Mouse (Mus musculus) natural killer cell, adult 2 months (primary cell): ENCODE data around the gene Elk1.

Source experiments
- DNase-seq, 2 experiments: peaks; one replicate each; pipeline ENCODE4 v3.0.0; 2022; ENCODE audit warnings: low spot score in 2 of 2

The Elk1 gene

DNA sequence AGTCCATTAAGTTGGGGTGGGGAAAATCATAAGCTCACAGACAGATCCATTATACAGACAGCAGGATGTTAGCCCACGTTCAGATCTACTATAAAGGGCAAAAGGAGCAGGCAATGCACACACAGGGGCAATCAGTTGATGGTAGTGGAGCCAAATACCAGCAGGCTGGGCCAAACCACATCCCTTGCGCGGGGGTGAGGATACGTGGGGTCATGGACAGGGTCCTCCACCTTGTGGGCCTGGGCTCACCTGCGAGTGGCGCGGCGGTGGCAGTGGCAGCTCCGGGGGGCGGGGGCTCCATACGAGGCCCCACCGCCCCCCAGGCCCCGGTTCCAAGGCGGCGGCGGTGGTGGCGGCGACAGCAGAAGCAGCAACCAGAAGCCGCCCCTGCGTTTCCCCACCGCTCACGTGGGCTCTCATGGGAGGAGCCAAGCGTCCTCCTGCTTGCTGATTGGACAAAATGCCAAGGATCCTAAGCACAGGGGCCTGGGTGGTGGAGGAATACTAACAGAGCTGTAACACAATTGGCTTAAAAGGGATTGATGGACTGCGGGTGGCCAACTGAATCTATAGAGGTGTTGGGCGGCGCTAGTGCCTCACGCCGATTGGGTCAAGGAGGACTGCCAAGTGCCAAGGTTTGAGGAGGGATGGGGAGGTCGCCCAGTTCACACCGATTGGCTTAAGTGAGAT lies at the start of gene Elk1:
Gene Elk1 (minus strand): TSS at position 418 of the 690 bp plus-strand sequence.
- peak; percentile 79 to 86 for DNase-seq

DNA sequence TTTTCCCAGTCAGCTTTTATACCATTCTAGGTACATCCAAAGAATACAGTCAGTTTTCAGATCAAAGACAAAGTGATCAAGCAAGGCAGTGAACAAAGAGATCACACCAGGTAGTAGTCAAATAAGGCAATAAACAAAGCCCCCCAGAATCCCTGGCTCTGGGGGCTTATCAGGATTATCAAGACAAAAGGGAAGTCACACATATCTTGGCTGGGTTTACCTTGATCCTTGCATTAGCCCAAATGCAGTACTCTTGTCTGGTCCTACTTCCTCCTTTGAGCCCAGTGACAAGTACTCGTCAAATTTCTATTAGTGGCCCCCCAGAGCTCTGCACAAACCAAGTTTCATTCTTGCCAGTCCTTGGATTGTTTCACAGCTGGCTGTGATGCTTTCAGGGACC lies 30.5 kb upstream of the Elk1 start:
- no peak for DNase-seq

DNA sequence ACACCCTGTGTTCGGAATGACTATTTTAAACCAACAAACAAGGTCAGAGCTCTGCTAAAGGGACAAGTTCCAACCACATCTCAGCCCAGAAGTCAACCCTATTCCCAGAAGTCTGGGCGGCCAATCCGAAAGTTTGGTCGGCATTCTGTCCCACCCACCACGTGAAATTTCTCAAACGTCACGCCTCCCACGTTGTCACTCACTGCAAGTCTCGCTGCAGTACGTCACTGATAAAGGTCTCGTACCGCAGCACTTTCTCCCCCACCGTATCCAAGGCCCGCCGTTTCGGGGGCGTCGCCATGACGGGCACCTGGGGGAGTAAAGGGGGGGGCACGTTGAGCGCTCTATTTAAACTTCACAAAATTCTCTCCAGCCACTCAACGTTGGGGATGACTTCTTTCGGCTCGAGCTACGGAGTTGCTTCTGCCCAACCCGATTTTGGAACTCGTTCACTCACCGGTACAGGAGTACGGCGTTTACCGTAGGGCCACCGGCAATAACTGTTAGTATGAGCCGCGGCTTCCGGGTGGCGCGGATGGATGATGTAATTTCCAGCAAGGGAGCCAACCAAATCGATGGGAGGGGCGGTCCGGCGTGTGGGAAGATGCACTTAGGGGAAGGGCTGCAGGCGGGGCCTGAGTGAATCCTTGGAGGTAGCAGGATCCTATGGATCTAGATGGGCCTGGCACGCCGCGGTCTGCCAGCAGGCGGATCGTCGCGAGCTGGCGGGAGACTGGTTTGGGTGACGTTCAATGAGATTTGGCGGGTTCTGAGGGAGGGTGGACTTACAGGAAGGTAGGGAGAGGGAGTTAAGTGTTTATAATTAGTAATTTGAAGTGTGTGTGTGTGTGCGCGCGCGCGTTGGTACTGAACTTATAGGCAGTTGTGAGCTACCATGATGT lies 11.3 kb upstream of the Elk1 start, which contains the start of gene Uxt:
Gene Uxt (minus strand): TSS at position 541 of the 902 bp plus-strand sequence.
- peak; percentile 80 to 85 for DNase-seq

DNA sequence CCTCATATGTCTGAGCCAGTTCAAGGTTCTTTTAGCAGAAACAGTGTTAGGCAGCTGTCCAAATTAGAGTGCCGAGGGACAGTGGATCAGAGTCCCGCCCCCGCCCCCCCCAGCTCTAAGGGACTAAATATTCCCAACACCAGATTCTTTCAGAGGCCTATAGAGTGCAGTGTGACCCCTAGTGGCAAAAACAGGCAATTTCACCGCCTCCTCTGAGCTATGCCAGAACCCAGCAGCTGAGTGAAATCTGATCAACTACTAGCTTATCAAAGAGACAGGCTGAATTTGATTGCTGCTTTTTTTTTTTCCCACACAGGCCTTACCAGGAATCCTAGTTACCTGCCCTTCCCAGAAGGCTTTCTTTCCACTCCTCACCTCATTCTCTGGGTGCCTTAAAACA lies 4.4 kb downstream of the Elk1 start:
- peak in 1 of 2 experiments; percentile 28 for DNase-seq

DNA sequence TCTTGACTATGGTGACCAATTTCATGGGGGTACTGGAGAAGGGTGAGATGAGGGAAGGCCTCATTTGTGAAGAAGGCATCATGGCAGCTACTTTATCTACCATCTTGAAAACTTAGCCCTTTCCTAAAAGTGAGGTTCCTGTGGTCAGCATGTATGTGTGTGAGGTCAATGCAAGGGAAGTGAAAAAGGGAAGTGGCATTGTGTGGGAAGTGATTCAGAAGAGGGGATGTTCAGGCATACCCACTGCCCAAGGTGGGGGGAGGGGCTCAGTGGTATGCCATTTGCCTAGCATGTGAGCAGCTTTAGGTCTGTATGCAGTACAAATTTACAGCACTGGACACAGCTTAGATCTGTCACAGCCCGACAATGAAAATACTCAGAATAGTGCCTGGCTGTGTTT lies 18.4 kb downstream of the Elk1 start:
- DNase-seq: peak; percentile 6 to 41

DNA sequence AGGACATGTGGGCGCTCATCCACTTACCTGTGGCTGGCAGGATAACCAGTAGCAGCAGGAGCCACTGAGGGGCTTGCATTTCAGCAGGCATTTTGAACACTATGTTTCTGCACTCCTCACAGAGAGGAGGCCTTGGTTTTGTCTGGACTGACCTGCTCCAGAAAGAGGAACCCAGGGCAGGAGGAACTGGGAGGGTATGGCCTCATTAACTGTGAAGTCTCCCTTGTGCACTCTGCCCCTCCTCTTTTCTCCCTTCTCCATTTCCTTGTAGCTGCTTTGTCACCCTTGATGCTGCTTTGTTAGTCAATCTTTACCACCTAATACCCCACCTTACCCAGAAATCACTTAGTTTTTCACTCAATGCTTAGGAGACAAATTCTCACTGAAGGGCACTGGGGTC lies 19.0 kb downstream of the Elk1 start, which contains the start of gene Cfp:
Gene Cfp (minus strand): TSS at position 192 of the 400 bp plus-strand sequence.
- no peak for DNase-seq

DNA sequence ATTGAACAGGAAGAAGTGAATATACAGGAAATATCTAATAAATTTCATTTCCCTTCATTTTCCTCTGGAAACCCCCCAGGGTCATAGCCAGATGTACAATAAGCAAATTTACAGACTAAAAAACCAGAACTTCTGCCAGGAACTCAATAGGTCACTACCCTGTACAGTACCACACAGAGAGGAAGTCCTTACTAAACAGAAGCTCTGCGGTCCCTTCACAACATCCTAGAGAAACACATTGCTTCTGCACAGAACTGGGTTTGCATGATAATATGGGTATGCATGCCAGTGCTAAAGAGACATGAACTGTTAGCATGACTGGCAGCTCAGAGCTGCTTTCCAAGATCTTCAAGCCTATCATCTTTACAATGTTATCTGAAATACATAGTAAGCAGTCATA lies 20.5 kb downstream of the Elk1 start:
- DNase-seq: no peak

DNA sequence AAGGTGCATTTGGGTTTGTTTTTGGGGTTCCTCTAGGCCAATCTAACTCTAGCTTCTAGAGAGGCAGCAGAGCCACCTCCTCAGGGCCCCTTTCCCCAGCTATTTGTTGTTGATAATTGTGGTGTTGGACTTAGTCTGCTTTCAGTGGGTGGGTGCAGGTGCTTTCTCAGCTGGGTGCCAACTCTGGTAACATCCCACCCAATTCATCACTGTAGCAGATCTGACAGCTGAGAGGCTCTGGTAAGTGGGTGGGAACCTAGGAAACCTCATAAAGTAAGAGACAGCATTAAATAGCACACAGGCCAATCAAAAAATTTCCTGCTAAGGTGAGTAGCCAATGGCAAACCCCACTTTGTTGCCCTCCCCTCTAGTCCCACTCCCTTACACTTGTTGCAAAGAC lies 25.4 kb downstream of the Elk1 start:
- DNase-seq: no peak

DNA sequence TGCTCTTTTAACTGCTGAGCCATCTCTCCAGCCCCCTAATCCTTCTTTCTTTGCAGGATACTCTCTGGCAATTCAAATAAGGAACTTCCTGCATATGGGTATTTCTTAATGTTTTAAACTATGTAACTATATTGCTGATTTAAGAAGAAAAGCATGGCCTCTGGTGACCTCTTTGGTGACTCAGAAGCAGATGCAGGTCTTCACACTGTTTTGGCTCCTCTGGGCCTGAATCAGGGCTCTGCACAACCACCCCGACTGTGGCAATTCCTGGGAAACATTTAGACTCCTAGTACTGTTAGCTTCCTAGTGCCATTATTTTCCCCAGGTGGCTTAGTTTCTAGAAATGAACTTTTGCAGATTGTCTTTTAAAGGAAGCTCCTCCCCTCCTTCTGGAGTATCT lies 26.9 kb downstream of the Elk1 start:
- DNase-seq: no peak

DNA sequence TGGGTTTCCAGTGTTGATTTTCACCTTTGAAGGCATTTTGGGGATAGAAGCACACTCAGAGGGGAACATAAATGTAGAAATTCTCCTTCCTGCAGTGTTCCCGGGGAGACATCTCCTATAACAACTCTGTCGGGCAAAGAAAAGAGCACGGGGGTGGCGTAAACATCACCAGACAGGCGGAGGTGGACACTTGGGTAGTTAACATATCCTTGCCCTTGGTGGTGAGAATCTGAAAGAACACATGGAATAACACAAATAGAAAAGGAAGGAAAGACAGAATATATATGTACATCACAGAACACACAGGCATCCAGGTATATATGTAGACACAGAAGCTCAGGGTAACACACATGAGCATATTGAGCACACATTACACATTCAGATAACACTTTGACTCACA lies 29.0 kb downstream of the Elk1 start:
- no peak for DNase-seq

DNA sequence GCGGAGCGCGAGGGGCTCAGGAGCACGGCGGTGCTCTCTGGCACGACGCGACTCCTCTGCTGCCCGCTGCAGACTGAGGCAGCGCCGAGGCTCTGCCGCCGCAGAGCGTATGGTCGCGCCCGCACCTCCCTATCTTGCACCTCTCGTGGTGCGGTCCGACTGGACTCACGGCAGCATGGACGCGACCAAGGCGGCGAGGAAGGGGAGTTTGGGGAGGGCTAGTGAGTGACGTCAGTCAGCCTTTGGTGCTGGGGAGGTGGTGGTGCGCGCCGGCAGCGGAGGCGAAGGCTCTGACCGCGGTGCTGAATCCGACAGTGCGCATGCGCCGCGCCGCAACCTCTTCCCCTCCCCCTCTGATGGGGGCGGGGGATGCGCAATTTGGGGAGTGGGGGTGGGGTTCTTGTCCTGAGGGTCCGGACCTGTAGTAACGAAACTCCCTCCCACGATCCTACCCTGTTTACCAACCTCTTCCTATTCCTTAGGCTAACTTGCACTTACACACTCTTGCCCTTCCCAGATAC lies 29.5 kb downstream of the Elk1 start, which contains the start of gene Syn1:
Gene Syn1 (minus strand): TSS at position 161 of the 521 bp plus-strand sequence.
- peak; percentile 78 to 83 for DNase-seq

DNA sequence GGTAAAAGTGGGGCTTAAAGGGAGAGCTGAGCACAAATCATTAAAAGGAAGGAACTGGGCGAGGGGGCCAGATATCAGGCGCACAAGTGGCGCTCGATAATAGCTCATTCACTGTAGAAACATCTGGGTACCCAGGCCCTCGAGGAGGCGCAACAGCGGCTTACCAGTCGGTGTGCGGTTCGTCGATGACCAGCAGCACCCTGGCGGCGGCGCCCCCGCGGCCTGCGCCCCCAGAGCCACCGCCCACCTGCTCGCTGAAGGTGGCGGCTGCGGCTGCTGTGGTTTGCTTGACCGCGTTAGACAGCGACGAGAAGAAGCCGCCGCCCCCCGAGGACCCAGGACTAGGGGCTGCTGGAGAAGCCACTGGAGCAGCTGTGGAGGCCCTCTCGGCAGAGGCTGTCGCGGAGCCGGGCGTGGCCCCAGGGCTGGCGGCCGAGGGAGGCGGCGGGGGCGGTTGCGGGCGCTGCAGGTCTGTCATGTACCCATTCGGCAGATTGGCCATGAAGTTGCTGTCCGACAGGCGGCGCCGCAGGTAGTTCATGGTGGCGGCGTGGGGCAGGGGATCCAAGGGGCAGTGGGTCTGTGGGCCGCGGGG lies 30.1 kb downstream of the Elk1 start:
- DNase-seq: no peak

DNA sequence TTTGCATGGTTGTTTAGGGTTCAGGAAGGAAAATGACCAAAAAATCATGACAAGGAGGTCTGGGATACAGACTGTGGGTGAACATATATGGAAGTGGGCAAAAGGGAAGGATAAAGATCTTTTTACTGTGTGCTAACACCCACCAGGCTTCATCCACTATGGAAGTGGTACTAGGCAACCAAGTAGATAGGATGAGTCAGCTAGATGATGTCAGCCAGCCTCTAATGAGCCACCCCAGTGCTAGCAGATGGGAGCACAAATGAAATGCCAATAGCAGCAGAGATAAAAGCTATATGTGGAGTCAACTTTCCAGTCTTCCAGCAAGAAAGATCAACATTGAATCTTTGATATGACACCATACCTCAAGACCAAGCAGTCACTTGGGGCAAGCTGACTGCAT lies 35.3 kb downstream of the Elk1 start:
- no peak for DNase-seq

DNA sequence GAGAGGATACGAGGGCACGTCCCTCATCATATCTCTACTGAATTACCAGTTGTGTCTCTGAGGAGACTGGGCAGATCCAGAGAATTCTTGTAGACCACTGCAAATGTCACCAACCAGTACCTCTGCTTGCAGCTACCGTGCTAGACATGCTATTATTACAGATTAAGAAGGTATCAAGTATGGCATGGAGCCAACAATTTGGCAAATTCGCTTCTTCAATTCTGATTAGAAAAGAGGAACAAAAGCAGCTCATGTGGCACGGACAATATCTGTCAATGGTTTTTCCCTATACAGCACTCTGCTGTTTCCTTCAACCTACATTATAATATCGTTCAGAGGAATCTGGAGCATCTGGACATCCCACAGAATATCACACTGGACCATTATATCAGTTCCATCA lies 36.7 kb downstream of the Elk1 start:
- DNase-seq: no peak

DNA sequence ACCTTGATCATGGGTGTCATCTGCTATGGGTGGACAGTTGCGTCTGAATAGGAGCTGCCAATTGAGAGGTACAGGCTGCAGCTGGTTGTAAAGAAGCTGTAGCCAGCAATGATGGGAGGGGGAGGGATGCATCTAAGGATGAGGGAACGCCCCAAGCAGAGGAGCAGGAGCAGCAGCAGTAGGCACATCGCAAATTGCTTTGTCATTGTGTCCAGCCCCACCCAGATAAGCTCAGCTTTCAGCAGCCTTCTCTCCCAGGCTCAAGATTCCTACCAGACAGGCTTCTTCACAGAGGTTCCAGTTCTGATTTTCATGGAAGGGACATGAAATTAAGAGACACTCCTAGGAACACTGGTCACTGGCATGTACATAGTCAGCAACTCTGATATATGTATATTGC lies 40.3 kb downstream of the Elk1 start:
- DNase-seq: no peak
